Mouse (Mus musculus) duodenum, adult 2 months (tissue): ENCODE measurements around the gene Ccdc59. TPM values are rescaled to one million over a fixed set of nuclear protein-coding genes. Genes with fewer than 3 reads are reported as not detected.

ENCODE experiments used
- polyA plus RNA-seq: library from polyadenylated mRNA; depleted of rRNA; stranded (reverse); fragments of >200 nt; gene quantifications from 2 replicates; pipeline ENCODE4 v1.2.3, GENCODE M21; 2012; ENCODE audit warnings: low replicate concordance; rRNA removed

Ccdc59 gene
- polyA plus RNA-seq = 1.6 and 2.0 TPM in 2 replicates

GRCm38 (mm10) chr10:105840928-105841888 lies at the start of gene Ccdc59, which contains the start of gene Mettl25:
Ccdc59 (plus strand) TSS chr10:105841067.
Mettl25 (minus strand) TSS chr10:105841380.

Other genes starting within 250 kb of the Ccdc59 start
- 0.97 and 1.2 TPM in 2 replicates for gene Mettl25, start 313 bp downstream of the Ccdc59 start, polyA plus RNA-seq